Mouse (Mus musculus) cerebellum, adult (tissue): ENCODE measurements at regions not wholly inside any gene's neighbourhood (a gene's known extent, or its start where the extent isn't known, plus 50 kb on each side); places are given as distances from the start of the nearest gene placed in this dataset.
"Not testable (repeated sequence)": the region's sequence is repeated elsewhere in the genome, so short reads cannot be mapped to it uniquely, and the experiment has no call there.

Source experiments
- ATAC-seq: cut with Nextera tagmentation; 2 replicates; pipeline ENCODE4 v1.9.2; 2017; ENCODE audit warnings: mild to moderate bottlenecking, moderate library complexity, mixed read lengths; ENCODE audit not compliant: insufficient number of reproducible peaks, low FRiP score, low TSS enrichment

DNA sequence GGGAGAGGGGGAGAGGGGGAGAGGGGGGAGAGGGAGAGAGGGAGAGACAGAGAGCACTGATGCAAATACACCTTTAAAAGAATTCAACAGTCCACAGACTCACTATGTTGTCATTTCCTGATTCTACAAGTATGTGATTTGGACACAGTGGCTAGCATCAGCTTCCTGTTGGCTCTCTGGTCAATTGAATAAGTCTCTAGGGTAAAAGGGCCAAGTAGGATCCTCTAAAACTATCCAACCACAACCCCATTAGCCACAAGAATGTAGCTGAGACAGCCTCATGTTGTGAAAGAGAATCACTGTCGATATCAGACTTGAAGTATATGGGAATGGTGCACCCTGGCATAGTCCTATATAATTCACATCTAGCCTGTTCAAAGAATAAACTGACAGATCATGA, 481.8 kb upstream of the Smim15 start:
- no peak for ATAC-seq

DNA sequence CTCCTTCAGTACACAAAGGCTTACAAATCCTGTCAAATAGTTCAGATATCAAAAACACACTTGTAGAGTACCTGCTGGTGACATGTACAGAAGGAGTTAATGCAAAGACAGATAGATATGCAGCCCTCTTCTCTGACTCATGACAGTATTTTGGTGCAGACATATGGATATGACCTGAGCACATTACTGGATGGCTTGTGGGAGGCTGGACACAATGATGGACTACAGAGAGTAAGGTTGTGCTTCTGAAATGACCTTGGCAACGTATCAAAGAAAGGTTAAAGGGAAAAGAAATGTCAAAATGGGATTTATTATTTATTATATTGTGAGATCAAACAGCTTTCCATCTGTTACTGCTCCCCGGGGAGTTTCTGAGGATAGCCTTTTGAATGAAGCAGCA, 482.7 kb upstream of the Smim15 start:
- ATAC-seq: no peak

DNA sequence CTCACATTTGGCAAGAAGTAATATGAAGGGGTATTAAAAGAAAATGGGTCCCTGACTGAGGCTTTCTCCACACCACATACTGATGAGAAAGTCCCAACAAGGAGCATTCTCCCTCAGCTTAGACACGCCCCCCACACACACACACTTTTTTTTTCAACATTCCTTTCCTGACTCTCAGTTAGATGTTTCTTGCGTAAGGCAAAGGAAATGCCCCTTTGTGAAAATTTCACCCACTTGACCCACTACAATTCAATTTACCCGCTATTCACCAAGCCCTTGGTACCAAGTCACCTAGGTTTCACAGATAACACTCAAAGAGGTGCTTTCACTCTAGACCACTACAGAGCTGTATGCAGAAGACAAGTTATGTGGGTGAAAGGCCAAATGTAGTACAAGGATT, 488.3 kb upstream of the Smim15 start:
- no peak for ATAC-seq

DNA sequence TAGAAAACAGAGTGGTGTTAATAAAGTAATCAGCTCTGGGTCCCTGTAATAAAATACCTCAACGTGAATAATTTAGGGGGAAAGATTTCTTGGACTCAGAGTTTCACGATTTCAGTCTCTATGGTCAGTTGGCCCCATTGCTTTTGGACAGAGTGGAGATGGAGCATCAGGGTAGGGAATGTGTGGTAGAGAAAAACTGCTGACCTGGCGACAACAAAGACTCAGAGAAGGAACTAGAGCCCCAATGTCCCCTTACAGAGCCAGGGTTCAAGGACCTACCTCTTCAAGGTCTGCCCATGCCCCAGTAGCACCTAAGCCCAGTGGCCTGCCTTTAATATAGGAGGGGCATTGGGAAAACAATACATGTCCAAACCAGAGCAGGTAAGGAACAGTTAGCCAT, 490.2 kb upstream of the Smim15 start:
- no peak for ATAC-seq

DNA sequence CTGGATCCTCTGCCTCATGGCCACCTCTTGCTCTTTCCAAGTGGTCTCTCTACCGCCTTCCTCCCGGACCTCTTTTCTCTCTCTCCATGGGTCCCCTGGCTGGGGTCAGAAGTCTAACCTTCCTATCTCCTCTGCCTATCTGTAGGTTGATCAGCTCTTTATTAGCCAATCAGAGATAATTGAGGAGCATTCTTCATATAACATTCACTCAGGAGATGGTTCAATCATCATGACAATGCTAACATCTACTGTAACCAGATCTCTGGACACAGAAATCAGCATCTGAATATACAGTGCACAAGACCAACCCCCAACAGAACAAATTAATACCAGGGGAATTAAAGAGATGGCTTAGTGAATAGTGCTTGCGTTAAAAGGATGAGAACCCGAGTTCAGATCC, 492.1 kb upstream of the Smim15 start:
- no peak for ATAC-seq

DNA sequence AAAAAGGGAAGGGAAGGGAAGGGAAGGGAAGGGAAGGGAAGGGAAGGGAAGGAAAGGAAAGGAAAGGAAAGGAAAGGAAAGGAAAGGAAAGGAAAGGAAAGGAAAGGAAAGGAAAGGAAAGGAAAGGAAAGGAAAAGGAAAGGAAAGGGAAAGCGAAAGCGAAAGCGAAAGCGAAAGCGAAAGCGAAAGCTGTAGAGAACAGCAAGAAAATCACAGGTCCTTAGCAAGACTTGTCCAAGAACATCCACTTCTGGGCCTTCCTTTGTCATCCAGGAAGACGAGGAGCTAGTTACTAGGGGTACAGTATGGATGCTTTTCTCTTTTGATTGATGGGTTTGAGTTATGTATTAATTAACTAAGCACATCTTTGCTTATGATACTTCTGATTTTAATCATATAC, 494.3 kb upstream of the Smim15 start:
- ATAC-seq: not testable (repeated sequence)

DNA sequence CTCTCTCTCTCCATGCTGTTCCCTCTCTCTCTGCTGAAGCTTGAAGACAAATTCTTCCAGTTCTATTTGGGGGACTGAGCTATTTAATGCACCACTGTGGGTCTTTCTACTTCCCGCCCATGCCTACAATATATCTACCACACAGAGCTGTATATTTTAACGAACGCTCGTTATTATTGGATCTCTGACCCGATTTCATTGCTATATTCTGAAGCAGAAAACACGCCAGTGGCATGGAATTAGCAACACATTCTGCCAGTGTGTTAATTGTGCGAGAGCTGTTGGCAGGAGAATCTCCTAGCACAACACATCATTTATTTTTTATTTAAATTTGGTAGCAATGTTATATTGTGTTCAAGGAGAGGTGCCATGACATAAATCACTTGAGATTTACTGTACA, 497.2 kb upstream of the Smim15 start:
- no peak for ATAC-seq

DNA sequence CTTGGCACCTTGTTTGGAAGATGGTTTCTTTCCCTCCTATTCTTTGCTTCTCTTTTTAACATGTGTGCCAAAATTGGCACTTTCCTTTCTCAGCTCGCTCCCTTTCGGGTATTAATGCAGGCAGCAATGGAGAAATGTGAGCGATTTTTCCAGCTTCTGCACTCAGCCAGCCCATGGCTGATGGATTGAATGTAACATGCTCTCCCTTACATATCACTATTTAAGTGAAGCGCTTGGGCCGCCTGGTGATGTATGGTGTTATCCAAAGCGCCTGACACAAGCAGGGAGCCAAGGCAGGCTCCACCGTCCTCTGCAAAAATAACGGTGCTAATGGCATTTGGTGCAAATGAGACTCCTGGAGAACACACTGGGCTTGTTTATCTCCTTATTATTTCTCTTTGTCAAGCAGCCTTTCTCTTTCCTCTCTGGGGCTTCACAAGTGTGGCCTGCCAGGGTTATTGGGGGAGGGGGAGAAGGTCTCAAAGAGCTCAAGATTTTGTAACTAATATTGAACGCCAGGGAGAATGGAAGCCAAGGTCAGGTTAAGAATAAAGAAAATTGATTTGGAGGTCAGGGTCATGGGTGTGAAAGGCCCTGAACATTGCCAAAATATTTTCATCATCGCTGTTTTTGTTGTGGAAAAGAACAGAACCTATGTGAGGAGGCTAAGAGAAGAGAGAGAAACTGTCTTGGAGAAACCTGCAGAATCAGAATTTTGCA, 497.9 kb upstream of the Smim15 start:
- ATAC-seq: no peak

DNA sequence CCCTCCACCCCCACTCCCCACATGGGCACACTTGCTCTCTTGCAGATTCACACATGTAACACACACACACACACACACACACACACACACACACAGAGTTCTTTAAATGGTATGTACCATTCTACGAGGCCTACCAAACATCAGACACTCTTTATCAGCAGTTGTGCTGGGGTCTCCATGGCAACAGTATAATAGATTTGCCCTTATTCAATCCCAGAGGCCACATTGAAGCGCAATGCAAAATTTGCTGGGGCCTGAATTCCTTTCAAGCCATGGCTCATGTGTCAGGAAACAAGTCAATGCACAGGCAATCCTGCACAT, 502.7 kb upstream of the Smim15 start:
- no peak for ATAC-seq

DNA sequence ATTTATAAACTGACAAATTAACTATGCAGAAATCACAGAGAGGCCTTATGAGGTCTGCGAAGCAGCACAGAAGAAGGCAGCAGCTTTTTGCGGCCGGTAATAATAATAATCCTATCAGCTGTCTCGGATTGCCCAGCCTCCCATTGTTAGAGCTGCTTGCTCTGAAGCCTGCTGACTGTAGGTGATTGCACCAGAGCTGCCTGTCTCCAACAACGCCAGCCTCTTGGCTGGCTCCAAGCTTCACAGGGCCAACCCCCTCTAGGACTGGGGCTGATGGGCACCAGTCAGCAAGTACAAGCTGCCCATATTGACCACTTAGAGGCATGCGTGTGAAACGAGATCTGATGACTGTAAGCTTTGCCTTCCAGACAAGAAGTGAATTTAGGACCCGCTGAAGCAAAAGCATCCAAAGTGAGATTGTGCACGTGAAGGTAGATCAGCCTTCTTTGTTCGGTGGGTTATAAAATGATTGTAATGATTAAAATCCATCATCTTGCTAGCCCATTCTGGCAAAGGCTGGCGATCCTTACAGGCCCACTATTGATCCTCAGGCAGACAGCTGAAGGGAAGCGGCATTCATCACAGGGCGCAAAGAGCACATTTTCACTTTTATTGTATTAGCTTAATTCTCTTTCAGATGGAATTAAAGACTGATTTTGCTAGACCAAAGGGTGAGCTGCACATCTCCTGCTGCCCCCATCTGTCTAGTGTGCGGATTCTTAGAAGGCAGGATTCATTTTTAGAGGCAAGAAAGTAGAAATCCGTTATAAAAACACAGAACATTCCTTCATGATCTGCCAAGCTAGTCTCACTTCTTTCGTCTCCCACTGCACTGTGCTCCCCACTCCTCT, 503.2 kb upstream of the Smim15 start:
- peak; percentile 56; the same call in 1 of the 2 replicates for ATAC-seq

DNA sequence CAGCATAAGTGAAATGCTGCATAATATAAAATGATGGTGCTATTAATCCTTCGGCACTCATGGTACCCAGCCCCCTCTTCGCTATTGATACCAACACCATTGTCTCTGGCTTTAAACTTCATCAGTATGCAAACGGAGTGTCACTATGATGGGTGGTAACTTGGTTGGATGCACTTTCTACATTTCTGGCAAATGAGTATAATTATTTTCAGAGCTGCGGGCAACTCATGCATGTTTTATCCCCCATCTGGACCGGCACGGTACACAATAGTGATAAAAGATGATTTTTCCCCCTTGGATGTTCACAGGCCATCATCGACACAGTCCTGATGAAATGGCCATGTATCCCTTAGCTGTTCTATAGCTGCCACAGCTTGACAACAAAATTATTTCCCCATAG, 503.9 kb upstream of the Smim15 start:
- no peak for ATAC-seq

DNA sequence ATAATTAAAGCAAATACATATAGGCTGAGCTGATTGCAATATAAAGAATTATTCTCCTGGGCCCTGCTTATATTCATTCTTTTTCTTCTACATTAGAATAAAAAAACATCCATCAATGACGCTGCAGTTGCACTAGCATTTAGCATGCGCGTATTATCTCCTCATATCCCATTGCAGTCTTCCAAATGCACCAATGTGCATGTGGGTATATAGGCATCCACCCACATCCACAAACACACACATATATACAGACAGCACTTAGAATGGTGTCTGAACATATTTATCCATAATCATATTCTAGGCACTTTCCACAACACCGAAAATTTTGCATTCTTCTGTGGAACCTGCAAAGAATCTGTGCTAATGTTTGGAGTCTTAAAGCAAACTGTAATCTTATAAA, 504.4 kb upstream of the Smim15 start:
- no peak for ATAC-seq

DNA sequence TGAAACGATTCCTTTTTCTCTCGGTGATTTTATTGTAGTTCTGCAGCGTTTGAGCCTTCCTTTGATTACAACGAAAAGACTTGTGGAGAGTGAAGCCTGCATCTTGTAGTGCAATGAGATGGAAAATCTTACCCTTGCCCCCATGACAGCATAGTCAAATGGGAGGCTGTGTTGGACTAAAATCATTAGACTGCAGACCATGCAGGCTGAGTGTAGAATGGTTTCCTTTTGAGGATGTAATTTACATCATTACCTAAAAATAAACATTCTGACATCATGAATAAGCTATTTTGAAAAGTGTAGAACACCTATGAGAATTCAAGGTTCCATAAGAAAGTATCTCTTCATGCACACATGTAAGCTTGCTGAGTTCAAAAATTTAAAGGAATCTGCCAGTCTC, 504.9 kb upstream of the Smim15 start:
- no peak for ATAC-seq

DNA sequence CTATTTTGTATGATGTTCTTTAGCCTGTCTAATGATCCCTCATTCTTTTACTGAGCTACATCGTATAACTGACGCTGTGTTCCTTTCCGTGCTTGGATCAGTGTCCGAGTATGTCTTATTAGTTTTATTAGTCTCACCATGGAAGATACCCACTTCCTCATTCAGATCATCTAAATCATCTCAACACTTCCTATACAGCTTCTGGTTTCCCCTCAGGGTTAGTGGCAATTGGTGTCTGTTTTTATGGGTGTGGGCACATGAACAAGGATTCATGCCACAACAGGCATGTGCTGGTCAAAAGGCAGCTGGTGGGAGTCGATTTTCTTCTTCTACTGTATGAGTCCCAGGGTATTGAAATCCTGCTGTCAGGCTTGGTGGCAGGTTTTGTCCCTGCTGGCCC, 509.0 kb upstream of the Smim15 start:
- no peak for ATAC-seq

DNA sequence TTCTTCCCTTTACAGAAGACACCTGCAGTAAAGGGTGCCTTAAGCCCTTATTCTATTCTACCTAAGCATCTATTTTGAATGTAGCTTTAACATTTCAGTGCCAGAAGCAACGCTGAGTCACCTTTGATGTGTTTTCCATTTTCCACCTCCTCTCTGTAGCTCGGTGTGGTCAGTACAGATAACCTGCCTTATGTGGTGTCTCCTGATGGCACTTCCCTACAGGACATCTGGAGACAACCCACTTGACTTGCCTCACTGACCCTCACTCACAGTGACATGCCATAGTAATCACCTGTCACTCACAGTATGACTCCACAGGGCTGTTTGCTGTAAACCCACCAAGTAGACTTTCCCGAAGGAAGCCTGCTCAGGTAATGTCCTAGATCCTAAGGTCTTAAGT, 510.9 kb upstream of the Smim15 start:
- ATAC-seq: no peak

DNA sequence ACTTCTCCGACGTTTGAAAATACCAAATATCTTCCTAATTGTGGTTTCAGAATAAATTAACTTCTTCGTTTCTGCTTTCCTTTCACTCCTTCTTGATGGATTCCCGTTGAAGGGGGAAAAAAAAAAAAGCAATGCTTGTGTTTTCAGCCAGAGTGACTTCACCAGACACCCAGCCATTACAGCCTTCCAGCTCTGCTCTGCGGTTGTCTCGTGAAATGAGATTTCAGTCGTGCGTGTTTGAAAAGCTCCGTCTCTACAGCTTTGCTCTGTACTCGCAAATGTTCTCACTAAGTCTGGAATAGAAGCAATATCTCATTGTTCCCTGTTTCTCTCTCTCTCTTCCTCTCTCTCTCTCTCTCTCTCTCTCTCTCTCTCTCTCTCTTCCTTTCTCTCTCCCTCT, 509.6 kb upstream of the Kif2a start:
- ATAC-seq: no peak

DNA sequence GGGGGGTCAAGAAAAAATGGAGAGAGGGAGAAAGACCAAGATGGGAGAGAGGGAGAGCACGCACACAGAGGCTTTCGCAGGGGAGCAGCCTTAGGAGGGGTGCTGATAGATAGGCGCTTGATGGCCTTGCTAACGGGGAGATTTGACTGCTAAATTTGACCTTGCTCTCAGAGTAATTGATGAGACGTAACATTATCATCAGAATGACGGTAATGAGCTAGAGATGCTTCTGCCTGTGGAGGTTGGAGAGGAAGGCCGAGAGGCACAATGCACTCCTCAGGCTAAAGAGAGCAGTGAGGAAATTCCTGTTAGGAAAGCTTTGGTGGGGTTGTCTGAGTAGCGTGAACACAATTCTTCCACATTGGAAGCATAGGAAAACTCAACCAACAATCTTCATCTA, 509.1 kb upstream of the Kif2a start:
- no peak for ATAC-seq

DNA sequence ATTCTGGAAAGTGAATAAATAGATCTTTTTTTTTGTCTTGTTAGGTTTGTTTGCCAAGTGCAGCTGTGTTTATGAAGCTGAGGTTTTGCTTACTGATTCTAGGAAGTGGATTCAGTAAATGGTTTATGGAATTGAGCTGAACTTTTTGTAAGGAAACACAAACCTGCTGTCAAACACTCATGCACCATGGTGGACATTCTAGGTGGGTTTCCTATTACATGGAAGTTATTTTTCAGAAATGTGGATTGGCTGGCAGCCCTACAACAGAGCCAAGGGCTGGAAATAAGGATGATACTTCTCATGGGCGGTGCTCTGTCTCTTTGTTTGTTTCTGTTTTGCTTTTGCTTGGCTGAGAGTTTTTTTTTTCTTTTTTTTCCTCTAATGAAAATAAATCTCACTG, 508.5 kb upstream of the Kif2a start:
- ATAC-seq: no peak

DNA sequence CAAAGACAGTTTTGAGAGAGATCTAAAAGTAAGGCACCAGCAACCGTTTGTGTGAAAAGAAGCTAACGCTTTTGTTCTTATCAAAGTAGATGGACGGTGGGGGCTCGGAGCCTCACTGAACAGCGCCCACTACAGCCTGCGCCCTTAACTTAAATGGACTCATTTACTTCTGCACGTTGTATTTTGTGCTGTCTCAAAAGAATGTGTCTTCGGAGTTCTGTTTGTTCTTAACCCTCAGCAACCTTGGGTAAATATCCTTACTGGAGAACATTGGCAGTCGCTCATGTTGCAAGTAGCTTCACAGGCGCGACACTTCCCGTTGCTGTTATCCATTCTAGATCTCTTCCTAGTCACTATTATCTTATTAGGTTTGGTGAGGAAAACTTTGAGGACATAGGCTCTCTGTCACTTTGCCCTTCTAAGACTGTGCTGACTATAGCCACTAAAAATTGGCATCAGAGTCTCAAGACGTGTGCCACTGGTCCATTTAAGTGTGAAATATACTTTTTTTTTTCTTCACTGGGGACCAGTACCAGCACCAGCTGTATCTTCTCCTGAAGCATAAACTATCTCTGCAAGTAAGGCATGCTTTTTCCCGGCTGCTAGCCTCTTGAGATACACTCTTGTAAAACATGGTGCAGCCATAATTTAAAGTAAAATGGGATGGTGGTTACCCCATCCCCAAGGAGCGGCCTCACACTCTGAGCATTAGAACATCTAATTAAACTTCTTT, 507.0 kb upstream of the Kif2a start:
- no peak for ATAC-seq

DNA sequence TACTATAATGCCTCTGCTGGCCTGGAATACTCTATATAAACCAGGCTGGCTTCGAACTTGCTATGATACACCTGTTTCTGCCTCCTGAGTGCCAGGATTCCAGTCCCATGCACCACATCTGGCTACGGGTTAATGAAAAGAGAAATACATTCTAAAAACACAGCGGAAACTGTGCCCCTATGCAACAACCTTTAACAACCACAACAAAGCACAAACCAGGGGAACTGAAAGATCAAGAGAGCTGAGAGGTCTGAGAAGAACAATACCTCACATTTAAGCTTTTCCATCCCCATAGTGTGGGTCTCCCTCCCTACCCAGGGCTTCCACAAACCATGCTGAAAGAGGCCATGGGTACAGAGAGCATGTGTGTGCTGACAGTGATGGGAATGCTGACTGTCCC, 501.0 kb upstream of the Kif2a start:
- ATAC-seq: no peak

DNA sequence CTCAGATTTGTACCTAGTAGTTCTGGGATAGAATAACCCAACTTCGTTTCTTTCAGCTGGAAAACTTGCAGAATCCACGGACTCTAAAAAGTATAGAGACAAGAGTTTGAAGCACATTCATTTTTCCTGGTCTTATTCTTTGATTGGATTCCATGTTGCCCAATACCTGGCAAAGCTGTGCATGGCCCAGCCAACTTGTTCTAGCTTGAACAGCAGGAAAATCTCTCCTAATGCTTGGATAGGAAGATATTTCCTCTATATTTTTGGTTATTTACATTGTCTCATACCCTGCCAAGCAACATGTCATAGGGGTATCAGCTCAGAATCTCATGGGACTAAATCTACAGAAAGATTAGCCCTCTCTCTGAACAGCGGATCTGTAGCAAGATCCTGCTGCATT, 492.3 kb upstream of the Kif2a start:
- no peak for ATAC-seq
